Mouse (Mus musculus) CH12.LX (cell line): ENCODE results near the gene Ank2.

Experiments used
- BHLHE40 ChIP-seq: IDR thresholded peaks from 2 replicates; pipeline ENCODE4 v1.6.1; 2011; ENCODE audit warnings: mild to moderate bottlenecking, low read depth, low read length, improper control_type of control experiment
- CTCF ChIP-seq, 2 experiments: IDR thresholded peaks in 1 of 2; conservative IDR thresholded peaks in 1 of 2; 2 replicates each; pipeline ENCODE4 v1.5.1; 2011 to 2012; ENCODE audit warnings: low read depth in 2 of 2, low read length in 2 of 2, improper control_type of control experiment in 1 of 2, inconsistent platforms in 1 of 2, mild to moderate bottlenecking in 1 of 2, moderate library complexity in 1 of 2
- ELF1 ChIP-seq: IDR thresholded peaks from 2 replicates; pipeline ENCODE4 v1.6.1; 2014; ENCODE audit warnings: low read depth, mild to moderate bottlenecking, inconsistent platforms, low read length, improper control_type of control experiment
- EP300 ChIP-seq: IDR thresholded peaks from 2 replicates; pipeline ENCODE4 v1.6.1; 2011; ENCODE audit warnings: low read length, improper control_type of control experiment
- HCFC1 ChIP-seq: IDR thresholded peaks from 2 replicates; pipeline ENCODE4 v1.6.1; 2012; ENCODE audit warnings: low read depth, mild to moderate bottlenecking, inconsistent platforms, low read length, improper control_type of control experiment
- KAT2A ChIP-seq: IDR thresholded peaks from 2 replicates; pipeline ENCODE4 v1.6.1; 2012; ENCODE audit warnings: low read length, improper control_type of control experiment, inconsistent platforms; ENCODE audit not compliant: insufficient replicate concordance
- MAX ChIP-seq: IDR thresholded peaks from 2 replicates; pipeline ENCODE4 v1.6.1; 2011; ENCODE audit warnings: low read length, improper control_type of control experiment
- NRF1 ChIP-seq: IDR thresholded peaks from 2 replicates; pipeline ENCODE4 v1.6.1; 2014; ENCODE audit warnings: low read depth, mild to moderate bottlenecking, inconsistent platforms, low read length, improper control_type of control experiment, moderate library complexity
- PAX5 ChIP-seq: IDR thresholded peaks from 2 replicates; pipeline ENCODE4 v1.6.1; 2012; ENCODE audit warnings: low read length, inconsistent platforms, mixed read lengths
- POLR2A ChIP-seq: IDR thresholded peaks from 2 replicates; pipeline ENCODE4 v1.6.1; 2011; ENCODE audit warnings: low read depth, mild to moderate bottlenecking, improper control_type of control experiment, low read length
- TBP ChIP-seq: conservative IDR thresholded peaks from 2 replicates; pipeline ENCODE4 v1.6.1; 2011; ENCODE audit warnings: low read depth, low read length, improper control_type of control experiment
- USF1 ChIP-seq: IDR thresholded peaks from 2 replicates; pipeline ENCODE4 v1.6.1; 2014; ENCODE audit warnings: low read depth, mild to moderate bottlenecking, inconsistent platforms, low read length, improper control_type of control experiment
- USF2 ChIP-seq: conservative IDR thresholded peaks from 2 replicates; pipeline ENCODE4 v1.6.1; 2011; ENCODE audit warnings: low read depth, low read length, improper control_type of control experiment

- TF ChIP-seq MAX (no peak), USF2 (no peak), PAX5 (no peak), EP300 (no peak), BHLHE40 (no peak), CTCF (conservative IDR thresholded peaks at IDR 0.05 in 1 of 2, IDR thresholded peaks at IDR 0.05 in 1 of 2; ENCODE audit: low read depth in 2 of 2, low read length in 2 of 2) (no peak), NRF1 (no peak), POLR2A (no peak), KAT2A (no peak), HCFC1 (no peak), TBP (no peak), ELF1 (no peak), USF1 (no peak)
Measured at GRCm38 (mm10) chr3:126975409-126975808, 523.7 kb downstream of the Ank2 start.
